Mouse (Mus musculus): ENCODE measurements at regions not wholly inside any gene's neighbourhood (a gene's known extent, or its start where the extent isn't known, plus 50 kb on each side); places are given as distances from the start of the nearest gene placed in this dataset.

DNA sequence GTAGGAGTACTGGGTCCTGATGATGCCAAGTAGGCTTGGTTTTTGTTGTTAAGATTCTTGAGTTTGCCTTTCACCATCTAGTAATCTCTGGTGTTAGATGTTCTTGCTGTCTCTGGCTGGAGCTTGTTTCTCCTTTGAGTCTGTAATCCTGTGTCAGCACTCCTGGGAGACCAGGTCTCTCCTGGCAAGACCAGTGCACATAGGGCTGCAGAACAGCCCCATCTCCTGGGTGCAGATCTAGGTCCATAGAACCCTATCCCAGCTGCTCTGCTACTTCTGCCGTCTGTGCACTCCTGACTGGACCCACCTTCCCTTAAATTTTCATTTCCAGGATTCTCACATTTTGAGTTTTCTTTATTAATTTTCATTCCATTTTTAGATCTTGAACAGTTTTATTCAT, 283.9 kb downstream of the Phkb start:
- Histone ChIP-seq H3K27me3 (ENCODE audit: control insufficient read depth, insufficient read depth, low read depth, low read length) (no peaks in the 10 kb centered on the region), H3K4me3 (ENCODE audit: low read depth, low read length) (no peak overlapping the region), H3K36me3 (ENCODE audit: control insufficient read depth, insufficient read depth, low read length) (no peaks in the 10 kb centered on the region), H3K9me3 (replicated peaks; ENCODE audit: control insufficient read depth, low read length, poor library complexity, severe bottlenecking) (no peaks in the 10 kb centered on the region), H3K4me1 (ENCODE audit: control insufficient read depth, insufficient read depth, low read length) (no peaks in the 10 kb centered on the region), H3K9ac (ENCODE audit: low read depth, low read length) (no peak overlapping the region), H3K27ac (ENCODE audit: low read length) (no peak overlapping the region), H3K4me2 (ENCODE audit: low read length) (no peak overlapping the region)
- WGBS = 88% methylated on average over 1 of the region's 1 CpGs
- no peak for ATAC-seq

All from midbrain, embryonic 16.5 days (tissue).